Mouse (Mus musculus): ENCODE data around the gene Vash1. TPM values are rescaled to one million over a fixed set of nuclear protein-coding genes. Genes with fewer than 3 reads are reported as not detected.

The Vash1 gene
- polyA plus RNA-seq, 1 experiment from 2014 or later, result 8.9 TPM

GRCm38 (mm10) chr12:86698537-86698936, 20.0 kb downstream of the Vash1 start:
- ATAC-seq (replicated peaks; ENCODE audit: extremely low read depth, insufficient read depth, low FRiP score), result no peak
- H3K27ac ChIP-seq (ENCODE audit: low read length), result no peak overlapping the region
- no peak overlapping the region for H3K9ac ChIP-seq (ENCODE audit: low read length)
- no peak overlapping the region for H3K4me2 ChIP-seq (ENCODE audit: low read depth, low read length)
- H3K9me3 ChIP-seq (replicated peaks; ENCODE audit: control insufficient read depth, low read length), result peaks cover 6% of the 10 kb centered on the region; the same call in 1 of the 2 replicates
- 0 out of 2 replicates have a peak, but pooled peaks cover 2% of the 10 kb centered on the region for H3K4me1 ChIP-seq (ENCODE audit: control insufficient read depth, insufficient read depth, low read length)
- H3K4me3 ChIP-seq (ENCODE audit: low read length), result no peak overlapping the region
- no peaks in the 10 kb centered on the region for H3K36me3 ChIP-seq (ENCODE audit: control insufficient read depth, insufficient read depth)
- H3K27me3 ChIP-seq (ENCODE audit: control insufficient read depth, insufficient read depth, low read length), result no peaks in the 10 kb centered on the region

- no peak overlapping the region for H3K27ac ChIP-seq (ENCODE audit: low read length)
- ATAC-seq (replicated peaks; ENCODE audit: extremely low read depth, insufficient read depth, low FRiP score), result no peak
- no peak overlapping the region for H3K4me2 ChIP-seq (ENCODE audit: low read depth, low read length)
- H3K36me3 ChIP-seq (ENCODE audit: control insufficient read depth, insufficient read depth), result peaks cover 7% of the 10 kb centered on the region
- no peaks in the 10 kb centered on the region for H3K27me3 ChIP-seq (ENCODE audit: control insufficient read depth, insufficient read depth, low read length)
- H3K4me1 ChIP-seq (ENCODE audit: control insufficient read depth, insufficient read depth, low read length), result no peaks in the 10 kb centered on the region
- 34% methylated on average over 19 of the region's 19 CpGs for WGBS
- peaks cover 6% of the 10 kb centered on the region; the same call in 1 of the 2 replicates for H3K9me3 ChIP-seq (replicated peaks; ENCODE audit: control insufficient read depth, low read length)
- no peak overlapping the region for H3K9ac ChIP-seq (ENCODE audit: low read length)
- no peak overlapping the region for H3K4me3 ChIP-seq (ENCODE audit: low read length)
These were observed 21.7 kb downstream of the Vash1 start for GRCm38 (mm10) chr12:86699965-86700926.

GRCm38 (mm10) chr12:86700927-86701310, 22.4 kb downstream of the Vash1 start:
- ATAC-seq (replicated peaks; ENCODE audit: extremely low read depth, insufficient read depth, low FRiP score), result no peak
- Histone ChIP-seq H3K4me2 (ENCODE audit: low read depth, low read length) (no peak overlapping the region), H3K9ac (ENCODE audit: low read length) (no peak overlapping the region), H3K4me1 (ENCODE audit: control insufficient read depth, insufficient read depth, low read length) (no peaks in the 10 kb centered on the region), H3K4me3 (ENCODE audit: low read length) (no peak overlapping the region), H3K36me3 (ENCODE audit: control insufficient read depth, insufficient read depth) (peaks cover 7% of the 10 kb centered on the region), H3K9me3 (replicated peaks; ENCODE audit: control insufficient read depth, low read length) (peaks cover 6% of the 10 kb centered on the region; the same call in 1 of the 2 replicates), H3K27ac (ENCODE audit: low read length) (no peak overlapping the region), H3K27me3 (ENCODE audit: control insufficient read depth, insufficient read depth, low read length) (no peaks in the 10 kb centered on the region)
- WGBS, result 74% methylated on average over 4 of the region's 4 CpGs

- Histone ChIP-seq H3K9ac (ENCODE audit: low read length) (no peak overlapping the region), H3K4me1 (ENCODE audit: control insufficient read depth, insufficient read depth, low read length) (no peaks in the 10 kb centered on the region), H3K4me3 (ENCODE audit: low read length) (no peak overlapping the region), H3K36me3 (ENCODE audit: control insufficient read depth, insufficient read depth) (peaks cover 7% of the 10 kb centered on the region), H3K9me3 (replicated peaks; ENCODE audit: control insufficient read depth, low read length) (peaks cover 6% of the 10 kb centered on the region; the same call in 1 of the 2 replicates), H3K27ac (ENCODE audit: low read length) (no peak overlapping the region), H3K27me3 (ENCODE audit: control insufficient read depth, insufficient read depth, low read length) (no peaks in the 10 kb centered on the region), H3K4me2 (ENCODE audit: low read depth, low read length) (no peak overlapping the region)
- WGBS, result 90% methylated on average over 4 of the region's 4 CpGs
- no peak; the same call in 1 of the 2 replicates for ATAC-seq (replicated peaks; ENCODE audit: extremely low read depth, insufficient read depth, low FRiP score)
These were observed 23.0 kb downstream of the Vash1 start for GRCm38 (mm10) chr12:86701491-86701890.

DNA sequence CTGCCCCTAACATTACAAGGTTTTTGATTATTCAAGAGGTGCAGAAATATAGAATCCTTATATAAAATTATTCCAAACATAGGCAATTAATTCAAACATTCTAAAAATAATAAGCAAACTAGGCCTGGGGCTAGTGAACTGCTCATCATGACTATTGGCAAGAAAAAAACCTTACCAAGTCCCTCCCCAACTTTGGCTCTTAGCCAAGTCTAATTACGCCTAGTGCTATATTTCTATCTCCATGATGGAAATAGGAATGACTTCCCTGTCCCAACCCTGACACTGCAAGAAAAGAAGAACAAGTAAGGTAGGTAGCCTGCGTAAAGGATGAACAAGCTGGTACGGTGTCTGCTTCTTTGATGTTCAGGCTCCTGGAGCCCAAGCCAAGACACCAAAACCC, 24.2 kb downstream of the Vash1 start:
- WGBS, result 94% methylated on average over 3 of the region's 3 CpGs
- peaks cover 7% of the 10 kb centered on the region for H3K36me3 ChIP-seq (ENCODE audit: control insufficient read depth, insufficient read depth)
- no peaks in the 10 kb centered on the region for H3K4me1 ChIP-seq (ENCODE audit: control insufficient read depth, insufficient read depth, low read length)
- no peaks in the 10 kb centered on the region for H3K9me3 ChIP-seq (replicated peaks; ENCODE audit: control insufficient read depth, low read length)
- no peak overlapping the region for H3K27ac ChIP-seq (ENCODE audit: low read length)
- no peak for ATAC-seq (replicated peaks; ENCODE audit: extremely low read depth, insufficient read depth, low FRiP score)
- H3K4me2 ChIP-seq (ENCODE audit: low read depth, low read length), result no peak overlapping the region
- H3K4me3 ChIP-seq (ENCODE audit: low read length), result no peak overlapping the region
- H3K27me3 ChIP-seq (ENCODE audit: control insufficient read depth, insufficient read depth, low read length), result no peaks in the 10 kb centered on the region
- no peak overlapping the region for H3K9ac ChIP-seq (ENCODE audit: low read length)

- Histone ChIP-seq H3K4me3 (ENCODE audit: low read length) (no peak overlapping the region), H3K9ac (ENCODE audit: low read length) (no peak overlapping the region), H3K4me1 (ENCODE audit: control insufficient read depth, insufficient read depth, low read length) (no peaks in the 10 kb centered on the region), H3K9me3 (replicated peaks; ENCODE audit: control insufficient read depth, low read length) (no peaks in the 10 kb centered on the region), H3K4me2 (ENCODE audit: low read depth, low read length) (no peak overlapping the region), H3K27ac (ENCODE audit: low read length) (no peak overlapping the region), H3K36me3 (ENCODE audit: control insufficient read depth, insufficient read depth) (peaks cover 7% of the 10 kb centered on the region), H3K27me3 (ENCODE audit: control insufficient read depth, insufficient read depth, low read length) (no peaks in the 10 kb centered on the region)
- no peak for ATAC-seq (replicated peaks; ENCODE audit: extremely low read depth, insufficient read depth, low FRiP score)
- WGBS, result 82% methylated on average over 5 of the region's 5 CpGs
These were observed 27.3 kb downstream of the Vash1 start for GRCm38 (mm10) chr12:86705843-86706242.

DNA sequence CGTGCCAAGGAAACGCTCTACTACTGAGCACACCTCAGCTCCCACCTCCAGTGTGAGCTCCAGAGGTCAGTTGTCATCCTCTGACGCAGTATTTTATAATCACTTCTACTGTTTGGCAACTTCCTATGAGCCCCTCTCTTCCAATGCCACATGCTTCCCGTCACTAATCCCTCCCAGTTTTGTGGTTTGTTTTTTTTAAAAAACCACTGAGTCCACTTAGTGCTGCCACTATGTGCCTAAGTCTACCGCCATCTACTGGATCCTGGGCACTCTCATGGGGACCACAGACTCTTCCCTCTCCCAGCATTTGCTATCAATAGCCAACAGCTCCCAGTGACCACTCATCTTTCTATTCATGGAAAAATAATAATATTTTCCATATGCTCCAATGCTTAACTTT, 35.5 kb downstream of the Vash1 start:
- no peaks in the 10 kb centered on the region for H3K27me3 ChIP-seq (ENCODE audit: control insufficient read depth, insufficient read depth, low read length)

GRCm38 (mm10) chr12:86715401-86715800, 36.9 kb downstream of the Vash1 start:
- Histone ChIP-seq H3K27ac (ENCODE audit: low read length) (no peak overlapping the region), H3K4me3 (ENCODE audit: low read length) (no peak overlapping the region), H3K4me1 (ENCODE audit: control insufficient read depth, insufficient read depth, low read length) (no peaks in the 10 kb centered on the region), H3K9me3 (replicated peaks; ENCODE audit: control insufficient read depth, low read length) (no peaks in the 10 kb centered on the region), H3K36me3 (ENCODE audit: control insufficient read depth, insufficient read depth) (peaks cover 6% of the 10 kb centered on the region), H3K9ac (ENCODE audit: low read length) (no peak overlapping the region), H3K4me2 (ENCODE audit: low read depth, low read length) (no peak overlapping the region), H3K27me3 (ENCODE audit: control insufficient read depth, insufficient read depth, low read length) (no peaks in the 10 kb centered on the region)
- ATAC-seq (replicated peaks; ENCODE audit: extremely low read depth, insufficient read depth, low FRiP score), result no peak
- WGBS, result 44% methylated on average over 5 of the region's 5 CpGs

More for the DNA sequence above, 35.5 kb downstream of the Vash1 start:
- Histone ChIP-seq H3K4me2 (ENCODE audit: low read depth, low read length) (no peak overlapping the region), H3K9ac (ENCODE audit: low read length) (no peak overlapping the region), H3K4me1 (ENCODE audit: control insufficient read depth, insufficient read depth, low read length) (no peaks in the 10 kb centered on the region), H3K9me3 (replicated peaks; ENCODE audit: control insufficient read depth, low read length) (no peaks in the 10 kb centered on the region), H3K27ac (ENCODE audit: low read length) (no peak overlapping the region), H3K4me3 (ENCODE audit: low read length) (no peak overlapping the region), H3K36me3 (ENCODE audit: control insufficient read depth, insufficient read depth) (peaks cover 2% of the 10 kb centered on the region; the same call in 1 of the 2 replicates)
- no peak for ATAC-seq (replicated peaks; ENCODE audit: extremely low read depth, insufficient read depth, low FRiP score)
- WGBS, result 61% methylated on average over 5 of the region's 5 CpGs

DNA sequence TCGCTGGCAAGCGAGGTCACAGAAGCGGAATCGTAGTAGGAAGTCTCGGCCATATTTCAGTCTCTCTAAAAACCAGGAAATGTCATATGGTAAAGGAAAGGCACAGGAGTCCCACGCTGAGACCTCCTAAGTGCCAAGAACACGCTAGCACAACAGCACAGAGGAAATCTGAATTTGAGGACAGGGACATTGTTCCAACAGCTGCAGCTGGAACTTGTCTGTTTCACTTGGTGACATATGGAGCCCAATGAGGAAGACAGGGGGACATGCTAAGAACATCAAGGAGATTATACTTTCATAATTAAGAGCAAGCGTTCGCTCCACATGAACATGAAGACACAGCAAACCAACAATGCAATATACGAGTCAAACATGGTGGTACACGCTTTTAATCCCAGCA, 38.5 kb downstream of the Vash1 start:
- peaks cover 6% of the 10 kb centered on the region for H3K36me3 ChIP-seq (ENCODE audit: control insufficient read depth, insufficient read depth)
- ATAC-seq (replicated peaks; ENCODE audit: extremely low read depth, insufficient read depth, low FRiP score), result no peak
- H3K9ac ChIP-seq (ENCODE audit: low read length), result no peak overlapping the region
- H3K4me2 ChIP-seq (ENCODE audit: low read depth, low read length), result no peak overlapping the region
- H3K4me1 ChIP-seq (ENCODE audit: control insufficient read depth, insufficient read depth, low read length), result peaks cover 8% of the 10 kb centered on the region
- no peak overlapping the region for H3K27ac ChIP-seq (ENCODE audit: low read length)
- H3K9me3 ChIP-seq (replicated peaks; ENCODE audit: control insufficient read depth, low read length), result no peaks in the 10 kb centered on the region
- 79% methylated on average over 11 of the region's 11 CpGs for WGBS
- H3K4me3 ChIP-seq (ENCODE audit: low read length), result no peak overlapping the region
- H3K27me3 ChIP-seq (ENCODE audit: control insufficient read depth, insufficient read depth, low read length), result no peaks in the 10 kb centered on the region
